ENCODE assay signal across 8 mouse cellular contexts in the genomic region with DNA sequence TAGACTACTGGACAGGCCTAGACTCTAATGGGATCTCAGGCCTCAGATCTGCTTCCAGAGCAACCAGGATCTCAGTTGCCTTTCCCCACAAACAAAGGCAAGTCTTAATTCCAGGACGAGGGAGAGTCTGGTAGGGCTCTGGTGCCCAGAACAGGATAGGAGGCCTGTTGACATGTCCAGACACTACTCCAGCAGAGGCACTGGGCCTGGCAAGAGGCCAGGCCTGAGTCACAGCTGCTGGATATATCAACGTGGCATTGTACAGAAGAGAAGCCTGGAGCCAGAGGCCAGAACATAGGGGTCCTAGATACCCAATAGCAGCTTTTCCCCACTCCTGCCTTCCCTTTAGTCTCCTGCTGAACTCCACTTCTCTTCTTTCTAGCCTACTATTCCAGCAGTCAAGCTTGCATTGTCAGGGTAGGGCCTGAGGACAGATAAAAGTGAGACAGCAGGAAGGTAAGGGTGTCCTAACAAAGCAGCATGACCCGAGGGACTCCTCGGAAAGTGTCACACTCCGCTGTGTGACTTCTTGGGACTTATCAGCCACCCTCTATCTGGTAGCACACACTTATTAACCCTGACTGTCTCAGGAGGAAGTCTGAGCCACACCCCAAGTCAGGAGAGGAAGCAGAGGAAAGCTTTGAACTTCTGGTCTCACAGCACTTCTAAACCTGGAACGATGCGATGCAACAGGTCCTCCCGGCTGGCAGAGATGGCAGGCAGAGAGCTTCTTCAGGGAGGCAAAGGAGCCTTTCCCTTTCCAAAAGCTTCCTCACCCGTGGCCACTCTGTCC. TPM values are rescaled to one million over a fixed set of nuclear protein-coding genes. Genes with fewer than 3 reads are reported as not detected.
DNase-seq lines count a peak whose midpoint lies in the region; ATAC-seq and TF ChIP-seq lines count a peak whose summit lies in the region.

No protein-coding gene starts in this region.

- POLR2A ChIA-PET in Patski (lab: Charles Lee): interaction anchor here (1.1 to 1.3 kb wide), 4 partner anchors 8 to 89 kb away, joined by 3 to 5 read pairs (median 4); a partner anchor contains a TSS

- DNase-seq in left cerebral cortex, adult 2 months (ENCODE audit: extremely low spot score in 1 of 2, low spot score in 2 of 2): no peak
- DNase-seq in left cerebral cortex, adult 8-10 months (ENCODE audit: low spot score in 2 of 2): no peak
- peak; percentile 93 for DNase-seq in Patski (ENCODE audit: low read depth, low spot score)
- peak; percentile 75 for DNase-seq in hindbrain, postnatal 0 days (ENCODE audit: low spot score)
- DNase-seq in lung, adult 18-20 months: peak; percentile 69 to 74
- peak; percentile 60 to 63 for DNase-seq in urinary bladder, postnatal 4 days (ENCODE audit: low spot score in 2 of 2)
- no peak for DNase-seq in cerebellum, adult 18-20 months

- H3K4me3 ChIP-seq in left cerebral cortex, adult 2 months: no peak overlapping the region
- H3K4me3 ChIP-seq in hindbrain, postnatal 0 days (ENCODE audit: low read length): no peak overlapping the region

- in situ Hi-C loops in Patski (cut with MboI; ENCODE audit: low pct_unique_long_range_greater_than_20kb): no loop called here

- intact Hi-C loops in left cerebral cortex, adult 2 months (cut with DNase I): no loop called here

- no peak overlapping the region for H3K9ac ChIP-seq in hindbrain, postnatal 0 days (replicated peaks; ENCODE audit: low read length)

- CTCF ChIA-PET in Patski (lab: Charles Lee): interaction anchor here (0.8 to 2.9 kb wide), 9 partner anchors 11 to 36 kb away, joined by 3 to 13 read pairs (median 4); no protein-coding TSS in a partner anchor

- H3K4me2 ChIP-seq in hindbrain, postnatal 0 days (ENCODE audit: low read depth, low read length): no peak overlapping the region

- H3K27me3 ChIP-seq in Patski: no peaks in the 10 kb centered on the region
- H3K27me3 ChIP-seq in hindbrain, postnatal 0 days (ENCODE audit: insufficient read depth, low read length): no peaks in the 10 kb centered on the region

- H3K27ac ChIP-seq in left cerebral cortex, adult 2 months: peak overlapping the region; percentile 59
- peak overlapping the region; percentile 52 for H3K27ac ChIP-seq in hindbrain, postnatal 0 days

- peaks cover 14% of the 10 kb centered on the region for H3K4me1 ChIP-seq in hindbrain, postnatal 0 days (ENCODE audit: insufficient read depth, low read length)

- H3K9me3 ChIP-seq in hindbrain, postnatal 0 days (ENCODE audit: low read length): no peaks in the 10 kb centered on the region

- ATAC-seq in Patski: no peak
- ATAC-seq in erythroid progenitor cell, adult 5-6 weeks (replicated peaks; ENCODE audit: low FRiP score, poor library complexity, severe bottlenecking): peak; percentile 56
- ATAC-seq in hindbrain, postnatal 0 days: peak; percentile 76

- TF ChIP-seq CTCF in left cerebral cortex, adult 2 months (IDR thresholded peaks at IDR 0.05): no peak
- no peak for TF ChIP-seq CTCF in Patski (IDR thresholded peaks at IDR 0.05)
- no peak for TF ChIP-seq CTCF in hindbrain, postnatal 0 days (IDR thresholded peaks at IDR 0.05; ENCODE audit: low read depth)

- no peaks in the 10 kb centered on the region for H3K36me3 ChIP-seq in hindbrain, postnatal 0 days (ENCODE audit: insufficient read depth, low read length)

- WGBS in hindbrain, postnatal 0 days: 62% methylated on average over 9 of the region's 9 CpGs

RNA-seq across cellular contexts. Expression of a gene that starts 14.7 kb away (rescaled TPM):
- total RNA-seq in left cerebral cortex, adult 2 months (2021): 10 to 100 TPM; 59.3 to 61.7 TPM
- total RNA-seq in left cerebral cortex, adult 8-10 months (2022): 10 to 100 TPM; 50.1 to 67.5 (median 60.3) TPM
- polyA plus RNA-seq in Patski (2021): 401 TPM
- total RNA-seq in erythroid progenitor cell, adult 5-6 weeks (2015; ENCODE audit: low replicate concordance): 31.7 and 48.2 TPM in 2 replicates
- total RNA-seq in erythroid progenitor cell, adult 5-6 weeks (2017; ENCODE audit: low replicate concordance): 182 and 260 TPM in 2 replicates
- total RNA-seq in hindbrain, postnatal 0 days (2014; rRNA removed): 59.7 and 60.8 TPM in 2 replicates
- polyA plus RNA-seq in hindbrain, postnatal 0 days (2015; fragmentation: Nextera tagmentation; extraction: Ambion mirVana): 59.1 and 61.1 TPM in 2 replicates

RNA-seq across cellular contexts. Expression of a gene that starts 34.0 kb away (rescaled TPM):
- total RNA-seq in left cerebral cortex, adult 2 months (2021): 10 to 100 TPM; 68.7 to 71.2 TPM
- total RNA-seq in left cerebral cortex, adult 8-10 months (2022): 10 to 100 TPM; 63.2 to 71.4 (median 66.8) TPM
- 6.6 TPM for polyA plus RNA-seq in Patski (2021)
- total RNA-seq in erythroid progenitor cell, adult 5-6 weeks (2015; ENCODE audit: low replicate concordance): 11.9 and 14.7 TPM in 2 replicates
- total RNA-seq in erythroid progenitor cell, adult 5-6 weeks (2017; ENCODE audit: low replicate concordance): 4.5 and 15.1 TPM in 2 replicates
- 39.4 and 45.2 TPM in 2 replicates for total RNA-seq in hindbrain, postnatal 0 days (2014; rRNA removed)
- 25.4 and 26.5 TPM in 2 replicates for polyA plus RNA-seq in hindbrain, postnatal 0 days (2015; fragmentation: Nextera tagmentation; extraction: Ambion mirVana)

RNA-seq across cellular contexts. Expression of a gene that starts 37.2 kb away (rescaled TPM):
- 1 to 10 TPM; 3.2 TPM for total RNA-seq in left cerebral cortex, adult 2 months (2021)
- total RNA-seq in left cerebral cortex, adult 8-10 months (2022): 1 to 10 TPM; 2.3 to 3.1 (median 2.6) TPM
- 42.6 TPM for polyA plus RNA-seq in Patski (2021)
- total RNA-seq in erythroid progenitor cell, adult 5-6 weeks (2015; ENCODE audit: low replicate concordance): 0.42 TPM in 1 of 2 replicates, not detected in the other
- 0.08 and 0.26 TPM in 2 replicates for total RNA-seq in erythroid progenitor cell, adult 5-6 weeks (2017; ENCODE audit: low replicate concordance)
- total RNA-seq in hindbrain, postnatal 0 days (2014; rRNA removed): 52.3 and 54.5 TPM in 2 replicates
- polyA plus RNA-seq in hindbrain, postnatal 0 days (2015; fragmentation: Nextera tagmentation; extraction: Ambion mirVana): 13.9 and 15.3 TPM in 2 replicates

RNA-seq across cellular contexts. Expression of a gene that starts 53.1 kb away (rescaled TPM):
- not detected for total RNA-seq in left cerebral cortex, adult 2 months (2021)
- not detected for total RNA-seq in left cerebral cortex, adult 8-10 months (2022)
- polyA plus RNA-seq in Patski (2021): 0.41 TPM
- total RNA-seq in erythroid progenitor cell, adult 5-6 weeks (2015; ENCODE audit: low replicate concordance): not detected in 2 replicates
- total RNA-seq in erythroid progenitor cell, adult 5-6 weeks (2017; ENCODE audit: low replicate concordance): not detected in 2 replicates
- not detected in 2 replicates for total RNA-seq in hindbrain, postnatal 0 days (2014; rRNA removed)
- 0.44 and 1.3 TPM in 2 replicates for polyA plus RNA-seq in hindbrain, postnatal 0 days (2015; fragmentation: Nextera tagmentation; extraction: Ambion mirVana)

RNA-seq across cellular contexts. Expression of a gene that starts 57.8 kb away (rescaled TPM):
- total RNA-seq in left cerebral cortex, adult 2 months (2021): 10 to 100 TPM; 98.3 to 99.1 TPM
- total RNA-seq in left cerebral cortex, adult 8-10 months (2022): 100 to 1,000 TPM; 102 to 133 (median 110) TPM
- polyA plus RNA-seq in Patski (2021): 264 TPM
- 9.0 and 12.6 TPM in 2 replicates for total RNA-seq in erythroid progenitor cell, adult 5-6 weeks (2015; ENCODE audit: low replicate concordance)
- 7.7 and 23.3 TPM in 2 replicates for total RNA-seq in erythroid progenitor cell, adult 5-6 weeks (2017; ENCODE audit: low replicate concordance)
- total RNA-seq in hindbrain, postnatal 0 days (2014; rRNA removed): 45.1 and 59.2 TPM in 2 replicates
- 189 and 198 TPM in 2 replicates for polyA plus RNA-seq in hindbrain, postnatal 0 days (2015; fragmentation: Nextera tagmentation; extraction: Ambion mirVana)

Comparison
In these comparisons a context has a peak if more than half of its experiments do, and no peak if none do; other contexts are left out.
1. DNase-seq: peak in Patski (single experiment), hindbrain, postnatal 0 days (single experiment), lung, adult 18-20 months (2 of 2) and urinary bladder, postnatal 4 days (2 of 2); none in left cerebral cortex, adult 2 months (0 of 2), left cerebral cortex, adult 8-10 months (0 of 2) and cerebellum, adult 18-20 months (0 of 2).
2. RNA of a gene that starts 37.2 kb away (total RNA-seq): 52.3 to 54.5 TPM in hindbrain, postnatal 0 days; 3.2 TPM in left cerebral cortex, adult 2 months, 2.3 to 3.1 TPM in left cerebral cortex, adult 8-10 months and 0.08 to 0.42 TPM in erythroid progenitor cell, adult 5-6 weeks; every median in the first group is over 10 times any median in the second.